Mouse (Mus musculus): ENCODE results near the gene Slc24a1. TPM values are rescaled to one million over a fixed set of nuclear protein-coding genes. Genes with fewer than 3 reads are reported as not detected.
"Not testable (repeated sequence)": the region's sequence is repeated elsewhere in the genome, so short reads cannot be mapped to it uniquely, and the experiment has no call there.

Gene Slc24a1
- under 1 TPM; 0.10 to 0.13 TPM for total RNA-seq (2021)
- long read RNA-seq, experiment 1, partial matches to known transcripts: 1 of 1 reads
- long read RNA-seq, experiment 1, other reads (novel, unspliced or antisense): 0 of 1 reads
- long read RNA-seq, experiment 2, partial matches to known transcripts: 0 of 1 reads
- long read RNA-seq, experiment 2, other reads (novel, unspliced or antisense): 1 of 1 reads

- no peak for DNase-seq (ENCODE audit: low spot score in 2 of 2)
Observed at GRCm38 (mm10) chr9:64951161-64951657, at the start of gene Slc24a1. Gene Slc24a1 (minus strand): TSS chr9:64951607.

DNA sequence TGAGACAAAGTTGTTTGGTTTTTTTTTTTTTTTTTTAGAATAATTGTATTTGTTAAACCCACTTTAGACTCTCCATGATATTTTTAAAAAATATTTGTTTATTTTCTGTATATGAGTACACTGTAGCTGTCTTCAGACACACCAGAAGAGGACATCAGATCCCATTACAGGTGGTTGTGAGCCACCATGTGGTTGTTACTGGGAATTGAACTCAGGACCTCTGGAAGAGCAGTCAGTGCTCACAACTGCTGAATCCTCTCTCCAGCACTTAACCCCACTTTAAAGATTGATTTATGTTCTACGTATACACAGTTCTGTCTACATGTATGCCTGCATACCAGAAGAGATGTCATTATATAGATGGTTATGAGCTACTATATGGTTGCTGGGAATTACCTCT is 44.1 kb upstream of the Slc24a1 start:
- DNase-seq (ENCODE audit: low spot score in 2 of 2): not testable (repeated sequence)

DNA sequence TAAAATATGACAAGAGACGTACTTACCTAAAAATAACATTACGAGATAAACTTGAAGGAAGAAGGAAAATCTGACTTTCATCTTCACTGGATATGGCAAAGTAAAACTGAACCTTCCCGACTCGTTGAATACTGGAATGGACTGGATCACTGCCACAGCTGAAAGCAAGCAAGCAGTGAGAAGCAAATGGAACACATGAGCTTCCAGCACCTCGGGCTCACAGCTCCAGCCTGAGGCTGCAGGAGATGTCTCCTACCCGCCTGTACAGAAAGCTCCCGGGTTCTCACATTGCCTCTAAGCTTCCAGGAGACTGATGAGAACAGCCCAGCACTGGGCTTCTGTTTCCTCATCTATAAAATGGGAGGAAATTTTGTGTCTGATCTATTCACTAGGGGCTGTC is 38.9 kb upstream of the Slc24a1 start:
- DNase-seq (ENCODE audit: low spot score in 2 of 2): no peak

DNA sequence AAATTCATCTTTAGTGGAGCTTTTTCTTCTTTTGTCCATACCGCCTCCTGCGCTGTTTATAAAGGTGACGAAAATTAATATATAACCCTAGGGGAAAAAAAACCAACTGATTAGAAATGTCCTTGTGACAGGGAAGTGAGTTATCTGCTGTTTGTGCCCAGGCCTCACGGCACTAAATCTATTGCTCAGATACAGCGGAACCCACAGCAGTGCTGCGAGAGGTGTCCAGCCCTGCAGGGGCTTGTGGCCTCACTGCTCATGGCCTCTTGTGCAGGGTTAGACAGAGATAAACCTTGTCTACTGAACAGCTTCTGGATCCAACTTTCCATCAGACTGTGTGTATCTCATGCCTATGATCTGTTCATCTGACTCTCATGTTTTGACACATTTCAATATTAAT is 37.0 kb upstream of the Slc24a1 start:
- DNase-seq (ENCODE audit: low spot score in 2 of 2): no peak

- DNase-seq (ENCODE audit: low spot score in 2 of 2): no peak
Observed at GRCm38 (mm10) chr9:64987651-64988050, 36.2 kb upstream of the Slc24a1 start.

DNA sequence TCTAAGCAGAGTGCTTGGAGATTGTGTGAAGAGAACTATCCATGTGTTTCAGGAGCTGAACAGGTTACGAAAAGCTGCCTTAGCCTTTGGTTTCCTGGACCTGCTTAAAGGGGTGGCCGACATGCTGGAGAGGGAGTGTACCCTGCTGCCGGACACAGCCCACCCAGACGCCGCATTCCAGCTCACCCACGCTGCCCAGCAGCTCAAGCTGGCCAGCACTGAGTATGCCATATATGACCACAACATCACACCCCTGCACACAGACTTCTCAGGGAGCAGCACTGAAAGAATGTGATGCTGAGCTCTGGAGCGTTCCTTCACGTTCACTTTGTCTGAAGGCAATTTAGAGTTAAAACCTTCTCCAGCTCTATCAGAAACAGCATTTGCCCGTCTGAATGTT is 34.4 kb upstream of the Slc24a1 start:
- DNase-seq (ENCODE audit: low spot score in 2 of 2): no peak

DNA sequence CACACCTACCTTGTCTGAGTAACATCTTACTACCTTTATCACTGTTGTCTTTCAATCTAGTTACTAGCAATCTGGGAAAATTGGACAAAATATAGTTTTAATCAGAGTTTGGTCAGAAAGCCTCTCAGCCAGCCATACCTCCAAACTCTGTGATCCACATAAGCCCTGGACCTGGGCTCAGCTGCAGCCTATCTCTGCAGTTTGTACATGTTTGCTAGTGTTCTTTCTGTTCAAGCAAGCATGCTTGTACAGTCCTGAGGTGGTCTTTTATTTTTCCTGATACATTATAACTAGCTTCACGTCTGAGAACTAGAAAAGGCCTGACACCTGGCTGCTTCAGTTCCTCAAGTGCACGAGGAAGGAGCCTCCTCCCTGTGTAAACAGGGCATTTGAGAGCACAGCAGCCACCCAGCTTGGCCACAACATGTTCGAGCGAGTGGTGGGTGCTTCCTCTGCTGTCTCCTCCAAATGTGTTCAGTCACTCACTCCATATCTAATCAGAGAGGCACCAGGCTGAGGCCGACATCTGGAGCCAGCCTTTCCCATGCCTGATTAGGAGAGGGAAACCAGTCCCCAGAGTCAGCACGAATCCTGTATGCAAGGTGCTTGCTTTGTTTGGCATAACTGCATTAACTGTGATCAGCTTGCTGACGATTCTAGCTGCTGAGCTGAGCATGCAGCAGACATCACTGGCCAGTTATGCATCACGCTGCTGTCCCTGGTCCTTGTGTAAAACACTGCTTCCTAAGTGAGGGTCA is 33.8 kb upstream of the Slc24a1 start:
- no peak for DNase-seq (ENCODE audit: low spot score in 2 of 2)

GRCm38 (mm10) chr9:64981904-64982303 is 30.5 kb upstream of the Slc24a1 start:
- no peak for DNase-seq (ENCODE audit: low spot score in 2 of 2)

- DNase-seq (ENCODE audit: low spot score in 2 of 2): no peak
Observed at GRCm38 (mm10) chr9:64980548-64980947, 29.1 kb upstream of the Slc24a1 start.

DNA sequence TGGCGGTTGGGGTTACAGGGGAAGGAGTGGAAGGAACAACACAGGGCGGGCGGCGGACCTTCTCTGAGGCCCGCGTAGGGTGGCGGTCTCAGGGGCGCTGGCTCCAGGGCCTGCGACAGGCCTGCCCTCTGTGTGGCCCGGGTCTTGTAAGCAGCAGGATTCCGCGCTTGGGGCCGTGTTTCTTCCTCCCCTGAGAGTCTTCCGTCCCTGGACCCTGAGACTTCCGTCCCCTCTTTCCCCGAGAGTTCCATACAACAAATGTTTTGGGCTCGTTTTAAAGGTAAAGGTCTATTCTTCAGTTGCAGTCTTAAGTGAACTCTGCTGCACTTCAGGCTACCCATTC is 9.5 kb upstream of the Slc24a1 start:
- DNase-seq (ENCODE audit: low spot score in 2 of 2): no peak

GRCm38 (mm10) chr9:64960117-64960977 is 8.9 kb upstream of the Slc24a1 start, which contains the start of gene Ints14:
Gene Ints14 (plus strand): TSS chr9:64960905.
- peak; percentile 89 to 94 for DNase-seq (ENCODE audit: low spot score in 2 of 2)

- DNase-seq (ENCODE audit: low spot score in 2 of 2): no peak
Observed at GRCm38 (mm10) chr9:64957276-64957675, 5.9 kb upstream of the Slc24a1 start.

DNA sequence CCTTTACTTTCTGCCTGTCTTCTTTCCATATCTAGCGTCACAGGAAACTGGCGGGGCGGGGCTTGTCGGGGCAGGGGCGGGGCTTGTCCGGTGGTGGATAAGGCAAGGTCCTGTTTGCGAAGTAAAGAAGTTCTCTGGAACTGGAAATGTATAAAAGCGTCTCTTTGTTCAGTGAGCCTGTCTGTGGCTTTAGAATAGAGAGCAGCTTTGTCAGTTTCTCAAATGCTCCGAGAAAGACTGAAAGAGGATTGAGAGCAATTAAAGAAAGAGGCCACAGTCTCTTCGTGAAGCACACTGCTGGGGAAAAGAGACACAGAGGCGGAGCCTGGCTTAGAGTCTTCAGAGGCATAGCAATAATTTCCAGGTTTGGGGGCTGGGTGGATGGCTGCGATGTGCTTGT is 4.9 kb upstream of the Slc24a1 start:
- DNase-seq (ENCODE audit: low spot score in 2 of 2): no peak

- no peak for DNase-seq (ENCODE audit: low spot score in 2 of 2)
Observed at GRCm38 (mm10) chr9:64953190-64953589, 1.8 kb upstream of the Slc24a1 start.

DNA sequence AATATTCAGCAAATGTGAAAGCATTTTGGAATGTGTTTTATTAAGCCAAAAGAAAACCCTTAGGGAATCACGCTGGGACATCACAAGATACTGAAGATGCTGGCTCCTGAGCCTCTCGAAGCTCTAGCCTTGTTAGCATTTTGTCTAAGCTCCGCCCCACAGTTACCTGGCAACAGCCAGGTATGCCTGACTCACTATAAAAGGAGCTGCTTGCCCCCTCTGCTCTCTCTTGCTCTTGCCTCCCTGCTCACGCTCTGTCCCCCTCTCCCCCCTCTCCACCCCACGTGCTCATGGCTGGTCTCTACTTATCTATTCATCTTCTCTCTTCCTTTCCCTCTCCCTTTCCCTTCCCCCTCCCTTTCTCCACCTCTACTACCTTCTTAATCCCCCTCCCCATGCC is 648 bp upstream of the Slc24a1 start:
- no peak for DNase-seq (ENCODE audit: low spot score in 2 of 2)

GRCm38 (mm10) chr9:64947483-64948095 is 3.8 kb downstream of the Slc24a1 start:
- DNase-seq (ENCODE audit: low spot score in 2 of 2): no peak

DNA sequence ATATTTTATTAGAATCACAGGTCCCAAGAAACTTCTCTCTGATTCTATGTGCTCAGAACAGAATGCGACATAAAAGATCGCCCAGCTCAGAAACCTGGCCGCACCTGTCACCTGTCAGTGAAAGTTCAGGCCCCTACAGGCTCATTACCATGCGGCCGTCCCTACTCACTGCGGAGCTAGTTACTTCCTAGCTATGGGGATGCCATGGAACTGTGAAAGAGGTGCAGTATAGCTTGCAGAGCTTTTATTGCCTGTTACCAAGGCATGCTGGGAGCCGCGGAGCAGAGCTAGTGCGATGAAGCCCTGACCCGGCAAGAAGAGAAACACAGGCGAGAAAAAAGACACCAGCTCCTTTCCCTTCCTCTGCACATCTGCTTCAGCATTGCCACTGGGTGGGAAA is 7.4 kb downstream of the Slc24a1 start:
- no peak for DNase-seq (ENCODE audit: low spot score in 2 of 2)

GRCm38 (mm10) chr9:64941650-64942049 is 9.8 kb downstream of the Slc24a1 start:
- DNase-seq (ENCODE audit: low spot score in 2 of 2): no peak

DNA sequence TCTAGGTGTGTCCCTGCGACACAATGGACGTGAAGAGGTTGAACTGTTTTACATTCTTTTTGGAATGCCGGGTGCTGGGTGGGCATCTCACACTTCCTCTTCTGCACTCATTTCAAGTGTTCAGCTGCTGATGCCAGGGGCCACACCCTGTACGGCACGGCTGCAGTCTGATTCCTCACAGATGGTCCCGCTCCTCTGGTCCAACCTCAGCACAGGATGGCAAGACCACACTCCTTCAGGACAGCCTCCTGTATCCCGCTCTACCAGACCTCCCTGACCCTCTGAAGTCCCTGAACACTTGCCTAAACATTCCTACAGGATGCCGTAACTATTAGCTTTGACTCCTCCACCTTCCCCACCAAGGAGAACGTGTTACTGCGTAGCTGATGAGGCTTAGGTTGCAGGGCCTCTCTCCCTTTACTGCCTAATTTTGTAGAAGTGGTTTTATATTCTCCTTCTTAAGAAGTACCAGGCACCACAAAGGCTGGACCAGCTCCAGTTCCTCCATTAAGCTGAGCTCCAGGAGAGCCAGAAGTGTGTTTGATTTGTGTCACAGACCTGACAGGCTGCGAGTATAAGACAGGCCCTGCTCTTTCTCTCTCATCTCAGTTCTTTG is 10.6 kb downstream of the Slc24a1 start:
- no peak for DNase-seq (ENCODE audit: low spot score in 2 of 2)

GRCm38 (mm10) chr9:64939790-64940189 is 11.6 kb downstream of the Slc24a1 start:
- no peak for DNase-seq (ENCODE audit: low spot score in 2 of 2)

- no peak for DNase-seq (ENCODE audit: low spot score in 2 of 2)
Observed at GRCm38 (mm10) chr9:64939281-64939680, 12.1 kb downstream of the Slc24a1 start.
